Mouse (Mus musculus) forebrain, embryonic 14.5 days (tissue): ENCODE data around the gene Myo1h. TPM values are rescaled to one million over a fixed set of nuclear protein-coding genes. Genes with fewer than 3 reads are reported as not detected.

Experiments
- ATAC-seq: fragments of 200-750 bp; cut with Nextera tagmentation; 2 replicates; pipeline ENCODE4 v1.8.0; 2017; ENCODE audit warnings: mild to moderate bottlenecking, moderate library complexity
- DNase-seq: peaks from one replicate; pipeline ENCODE4 v3.0.0-alpha.2; 2015; ENCODE audit warnings: low spot score
- H3K27ac ChIP-seq: fragments of 300-500 bp; sonication (generic); 2 replicates; pipeline ENCODE4 v1.5.1; 2014; ENCODE audit warnings: low read depth, mild to moderate bottlenecking, control low read depth, low read length, moderate library complexity
- H3K27me3 ChIP-seq: fragments of 300-500 bp; sonication (generic); replicated peaks from 2 replicates; pipeline ENCODE4 v1.6.1; 2014; ENCODE audit warnings: low read length, control low read depth, mixed read lengths; ENCODE audit not compliant: control insufficient read depth, insufficient read depth
- H3K36me3 ChIP-seq: fragments of 300-500 bp; sonication (generic); 2 replicates; pipeline ENCODE4 v1.6.1; 2014; ENCODE audit warnings: low read length, control low read depth; ENCODE audit not compliant: control insufficient read depth, insufficient read depth
- H3K4me1 ChIP-seq: fragments of 300-500 bp; sonication (generic); 2 replicates; pipeline ENCODE4 v1.6.1; 2014; ENCODE audit warnings: antibody characterized with exemption, low read length, control low read depth; ENCODE audit not compliant: control insufficient read depth, insufficient read depth
- H3K4me2 ChIP-seq: fragments of 300-500 bp; sonication (generic); 2 replicates; pipeline ENCODE4 v1.6.1; 2014; ENCODE audit warnings: mild to moderate bottlenecking, control low read depth, low read length
- H3K4me3 ChIP-seq: fragments of 300-500 bp; sonication (generic); 2 replicates; pipeline ENCODE4 v1.5.1; 2014; ENCODE audit warnings: low read depth, low read length, control low read depth
- H3K9ac ChIP-seq: fragments of 300-500 bp; sonication (generic); 2 replicates; pipeline ENCODE4 v1.6.1; 2014; ENCODE audit warnings: mild to moderate bottlenecking, low read length, control low read depth, moderate library complexity
- H3K9me3 ChIP-seq: fragments of 300-500 bp; sonication (generic); replicated peaks from 2 replicates; pipeline ENCODE4 v1.6.1; 2016; ENCODE audit warnings: low read length, control low read depth, mixed read lengths; ENCODE audit not compliant: control insufficient read depth
- WGBS: fragments of 180-500 bp; shearing (Covaris S2); extraction: QIAGEN DNeasy Blood & Tissue Kit; methylation state at CpG from one replicate; pipeline ENCODE4 v1.1.7; 2014; 5-methylcytosine and 5-hydroxymethylcytosine counted together
- polyA plus RNA-seq: library from polyadenylated mRNA; unstranded; fragments of >200 nt; fragmentation: Nextera tagmentation; extraction: Ambion mirVana; gene quantifications from 2 replicates; pipeline ENCODE4 v1.2.1, GENCODE M21; 2014

Myo1h gene
- polyA plus RNA-seq, 1 experiment from 2014 or later, result 0.36 TPM

DNA sequence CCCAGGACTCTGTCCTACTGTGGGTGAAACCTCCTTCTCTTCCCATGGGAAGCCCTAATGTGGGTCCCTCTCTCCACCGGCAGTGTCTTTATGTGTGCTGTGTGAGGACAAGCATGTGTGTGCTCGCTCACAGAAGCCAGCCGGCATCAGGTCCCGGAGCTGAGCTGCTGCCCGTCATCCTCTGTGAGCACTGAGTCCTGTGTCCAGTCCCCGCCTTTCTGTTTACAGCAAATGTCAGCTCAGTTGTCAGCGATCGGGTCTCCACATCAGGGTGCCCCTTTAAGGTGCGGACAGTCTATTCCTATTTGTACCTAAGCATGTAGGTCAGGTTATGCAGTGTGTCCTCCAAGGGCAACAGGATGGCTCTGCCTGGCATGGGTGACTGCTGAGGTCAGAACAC lies 84.6 kb downstream of the Myo1h start:
- H3K9ac ChIP-seq, result no peak overlapping the region
- peaks cover 1% of the 10 kb centered on the region; the same call in 1 of the 2 replicates for H3K4me1 ChIP-seq
- WGBS, result 89% methylated on average over 9 of the region's 9 CpGs
- H3K27ac ChIP-seq, result no peak overlapping the region
- peaks cover 69% of the 10 kb centered on the region for H3K36me3 ChIP-seq
- H3K4me2 ChIP-seq, result no peak overlapping the region
- ATAC-seq, result no peak
- no peak overlapping the region for H3K4me3 ChIP-seq
- no peaks in the 10 kb centered on the region for H3K27me3 ChIP-seq
- H3K9me3 ChIP-seq, result no peaks in the 10 kb centered on the region
- no peak for DNase-seq

DNA sequence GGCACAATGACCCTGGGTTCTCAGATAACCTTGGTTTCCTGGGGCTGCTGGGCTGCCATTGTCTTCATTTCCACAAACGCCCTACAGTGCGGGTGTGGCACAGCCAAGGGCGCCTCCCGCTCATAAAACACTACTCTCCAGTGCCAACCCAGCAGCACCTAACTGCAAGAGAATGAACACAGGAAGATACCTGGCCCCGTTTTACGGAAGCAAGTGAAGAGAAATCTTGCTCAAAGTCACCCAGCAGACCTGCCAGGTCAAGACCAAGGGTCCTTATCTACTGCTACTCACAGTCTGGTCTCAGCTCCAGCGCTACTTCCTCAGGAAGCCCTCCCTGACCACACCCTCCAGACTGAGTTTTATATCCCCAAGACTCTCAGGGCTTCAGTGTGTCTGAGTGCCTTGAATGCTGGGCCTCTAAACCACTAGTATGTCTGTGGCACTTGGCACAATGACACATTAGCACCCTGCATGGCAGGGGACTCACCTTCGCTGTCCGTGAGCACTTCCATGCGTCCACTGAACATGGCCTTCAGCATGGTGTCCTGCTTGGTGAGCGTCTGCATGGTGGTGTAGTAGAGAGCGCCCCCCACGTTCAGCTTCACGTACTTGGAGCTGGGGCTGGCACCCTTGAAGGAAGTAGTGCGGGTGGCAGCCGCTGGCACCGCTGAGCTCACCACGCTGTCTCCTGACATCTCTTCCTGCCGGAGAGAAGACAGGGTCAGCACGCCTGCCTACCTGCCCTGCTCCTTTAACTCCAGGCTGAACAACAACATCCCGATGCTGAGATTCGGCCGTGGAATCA lies 85.6 kb downstream of the Myo1h start:
- no peak for DNase-seq
- H3K27me3 ChIP-seq, result no peaks in the 10 kb centered on the region
- no peak overlapping the region for H3K27ac ChIP-seq
- H3K36me3 ChIP-seq, result peaks cover 59% of the 10 kb centered on the region
- peaks cover 10% of the 10 kb centered on the region for H3K4me1 ChIP-seq
- ATAC-seq, result no peak
- H3K9me3 ChIP-seq, result no peaks in the 10 kb centered on the region
- H3K9ac ChIP-seq, result no peak overlapping the region
- no peak overlapping the region for H3K4me3 ChIP-seq
- 93% methylated on average over 23 of the region's 23 CpGs for WGBS
- H3K4me2 ChIP-seq, result no peak overlapping the region

DNA sequence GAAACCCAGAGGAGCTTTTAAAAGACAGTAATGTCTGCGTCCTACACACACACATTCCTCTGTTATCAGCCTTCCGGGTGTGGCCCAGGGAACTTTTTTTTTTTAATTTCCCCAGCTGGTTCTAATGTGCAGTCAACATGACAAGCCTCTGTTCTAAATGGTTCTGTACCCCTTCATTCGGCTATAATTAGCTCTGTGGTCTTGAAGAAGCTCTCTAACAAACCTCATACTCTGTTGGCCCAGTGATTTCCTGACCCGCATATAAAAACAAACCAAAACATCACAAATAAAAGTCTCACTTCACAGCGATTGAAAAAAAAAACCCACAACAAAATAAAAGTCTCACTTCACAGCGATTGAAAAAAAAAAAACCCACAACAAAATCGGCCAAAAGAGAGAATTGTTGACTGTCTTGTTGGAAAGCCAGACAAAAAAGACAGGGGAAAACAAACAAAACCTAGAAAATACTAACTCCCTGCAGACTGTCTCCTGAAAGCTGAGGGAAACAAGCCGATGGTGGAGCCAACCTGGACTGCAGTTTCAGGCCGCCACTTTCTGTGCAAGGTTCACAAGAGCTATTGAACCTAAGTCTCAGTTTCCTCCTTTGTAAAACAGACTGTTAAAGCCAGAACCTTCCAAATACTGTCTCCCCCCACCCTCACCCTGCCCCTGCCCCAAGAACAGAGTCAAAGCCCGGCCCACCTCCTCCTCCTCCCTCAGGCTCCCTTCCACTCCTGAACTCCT lies 89.4 kb downstream of the Myo1h start:
- Histone ChIP-seq H3K4me3 (peak overlapping the region; percentile 96; the same call in 1 of the 2 replicates), H3K36me3 (peaks cover 23% of the 10 kb centered on the region), H3K27ac (no peak overlapping the region), H3K9ac (peak overlapping the region; percentile 30; the same call in 1 of the 2 replicates), H3K9me3 (no peaks in the 10 kb centered on the region), H3K4me1 (peaks cover 25% of the 10 kb centered on the region), H3K27me3 (no peaks in the 10 kb centered on the region), H3K4me2 (peak overlapping the region; percentile 93)
- 81% methylated on average over 10 of the region's 10 CpGs for WGBS
- ATAC-seq (no peak), DNase-seq (no peak)

DNA sequence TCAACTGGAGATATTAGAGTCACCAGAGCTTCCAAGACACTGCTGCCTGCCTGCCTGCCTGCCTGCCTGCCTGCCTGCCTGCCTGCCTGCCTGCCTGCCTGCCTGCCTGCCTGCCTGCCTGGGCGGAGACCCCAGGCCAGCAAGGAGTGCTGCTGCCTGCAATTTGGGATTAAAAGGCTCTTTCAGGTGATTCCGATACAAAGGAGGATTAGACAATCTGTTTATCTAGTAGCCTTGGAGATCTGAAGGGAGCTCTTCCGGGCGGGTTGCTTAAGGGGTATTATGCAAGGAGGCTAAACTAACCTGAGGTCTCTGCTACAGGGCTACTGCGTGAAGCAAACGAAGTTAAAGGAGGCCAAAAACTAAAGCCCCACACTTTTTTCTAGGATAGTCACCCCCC lies 90.0 kb downstream of the Myo1h start:
- ATAC-seq (no peak), DNase-seq (no peak)
- Histone ChIP-seq H3K4me2 (peak overlapping the region; percentile 93), H3K4me1 (peaks cover 25% of the 10 kb centered on the region), H3K9ac (peak overlapping the region; percentile 95), H3K4me3 (peak overlapping the region; percentile 96), H3K27me3 (no peaks in the 10 kb centered on the region), H3K27ac (no peak overlapping the region), H3K36me3 (peaks cover 18% of the 10 kb centered on the region), H3K9me3 (no peaks in the 10 kb centered on the region)
- 28% methylated on average over 6 of the region's 6 CpGs for WGBS

DNA sequence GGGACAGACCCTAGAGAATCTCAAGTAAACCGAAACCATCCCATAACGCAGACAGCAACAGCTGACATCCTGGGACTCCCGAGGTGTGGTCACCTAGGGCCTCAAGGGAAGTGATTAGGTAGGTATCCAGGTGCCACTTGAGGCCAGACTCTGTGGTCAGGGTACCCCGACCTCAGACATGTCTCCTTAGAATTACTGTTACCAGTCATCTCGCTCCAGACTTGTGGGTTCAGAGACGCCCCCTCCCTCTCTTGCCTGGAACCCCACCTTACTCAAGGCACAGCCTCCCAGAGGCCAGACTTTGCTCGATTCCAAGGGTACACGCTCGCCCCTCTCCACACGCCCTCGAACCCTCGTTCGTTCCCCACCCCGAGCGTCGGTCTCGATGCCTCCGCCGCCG lies 90.8 kb downstream of the Myo1h start:
- Histone ChIP-seq H3K4me2 (peak overlapping the region; percentile 93), H3K9me3 (no peaks in the 10 kb centered on the region), H3K27me3 (no peaks in the 10 kb centered on the region), H3K4me3 (peak overlapping the region; percentile 96), H3K36me3 (peaks cover 13% of the 10 kb centered on the region; the same call in 1 of the 2 replicates), H3K27ac (peak overlapping the region; percentile 77), H3K4me1 (peaks cover 25% of the 10 kb centered on the region), H3K9ac (peak overlapping the region; percentile 95)
- DNase-seq (no peak), ATAC-seq (peak; percentile 47)
- 2% methylated on average over 20 of the region's 20 CpGs for WGBS

DNA sequence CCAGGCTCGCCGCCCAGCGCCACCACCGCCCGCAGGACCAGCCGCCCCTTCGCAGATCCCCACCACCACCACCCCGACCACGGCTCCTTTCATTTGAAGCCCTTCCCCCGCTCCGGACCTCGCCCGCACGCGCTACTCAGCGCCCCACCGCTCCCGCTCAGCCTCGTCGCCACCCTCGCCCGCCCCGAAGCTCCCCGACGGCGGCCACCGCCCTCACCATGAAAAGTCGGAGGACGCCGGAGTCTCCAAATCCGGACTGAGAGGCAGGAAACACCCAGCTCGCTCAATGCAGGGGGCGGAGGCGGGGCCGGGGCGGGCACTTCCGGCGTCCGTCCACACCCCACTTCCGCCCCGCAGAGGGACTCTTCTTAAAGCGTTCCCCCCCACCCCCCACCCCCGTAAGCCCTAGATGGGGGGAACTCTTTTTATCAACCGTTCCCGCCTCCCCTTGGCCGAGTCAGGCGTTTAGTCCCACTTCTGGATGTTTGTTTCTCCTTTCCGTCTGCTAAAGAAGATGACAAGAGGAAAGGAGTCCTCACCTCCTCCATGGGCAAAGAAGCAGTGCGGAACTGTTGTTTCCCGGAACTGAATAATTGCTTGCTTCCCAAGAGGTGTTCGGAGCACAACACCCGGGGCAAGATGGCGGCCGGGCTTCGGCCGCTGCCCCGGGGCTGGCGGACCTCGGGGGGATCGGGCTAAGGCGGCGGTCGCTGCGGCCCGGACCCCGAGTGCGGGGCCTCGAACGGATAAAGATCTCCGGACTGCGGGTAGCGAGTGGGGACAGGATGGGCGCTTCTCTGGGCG lies 91.4 kb downstream of the Myo1h start, which contains the start of the genes Kctd10 and Ube3b:
Gene Kctd10 (minus strand): TSS at position 300 of the 804 bp plus-strand sequence.
Gene Ube3b (plus strand): TSS at position 399 of the 804 bp plus-strand sequence.
- no peaks in the 10 kb centered on the region for H3K27me3 ChIP-seq
- H3K27ac ChIP-seq, result peak within 1 kb of the TSS; percentile 77
- peak within 1 kb of the TSS; percentile 95 for H3K9ac ChIP-seq
- H3K4me2 ChIP-seq, result peak within 1 kb of the TSS; percentile 93
- peak within 1 kb of the TSS; percentile 96 for H3K4me3 ChIP-seq
- WGBS, result under 1% methylated on average over 71 of the region's 74 CpGs
- H3K9me3 ChIP-seq, result no peaks in the 10 kb centered on the region
- DNase-seq (peak; percentile 94), ATAC-seq (peak; percentile 96)
- peaks cover 25% of the 10 kb centered on the region for H3K4me1 ChIP-seq
- peaks cover 14% of the 10 kb centered on the region for H3K36me3 ChIP-seq

DNA sequence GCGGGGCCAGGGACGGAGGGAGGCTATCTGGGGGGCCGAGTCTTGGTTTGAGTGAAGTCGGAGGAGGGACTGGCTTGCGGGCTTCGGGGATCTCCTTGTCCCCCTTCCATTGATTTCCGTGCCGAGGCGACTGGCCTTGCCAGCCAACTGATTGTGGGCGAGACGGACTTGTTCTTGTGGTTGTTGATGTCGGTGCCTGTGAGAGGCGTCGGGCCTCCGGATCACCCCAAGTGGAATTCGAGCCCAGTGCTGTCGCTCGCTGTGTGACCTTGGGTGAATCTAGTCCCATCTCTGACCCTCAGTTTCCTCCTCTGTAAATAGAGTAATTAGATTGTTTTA lies 92.0 kb downstream of the Myo1h start:
- DNase-seq, result no peak
- peak overlapping the region; percentile 93 for H3K4me2 ChIP-seq
- H3K27me3 ChIP-seq, result no peaks in the 10 kb centered on the region
- peak overlapping the region; percentile 96 for H3K4me3 ChIP-seq
- peak; percentile 27 for ATAC-seq
- peak overlapping the region; percentile 77 for H3K27ac ChIP-seq
- H3K9me3 ChIP-seq, result no peaks in the 10 kb centered on the region
- peaks cover 25% of the 10 kb centered on the region for H3K4me1 ChIP-seq
- WGBS, result under 1% methylated on average over 17 of the region's 18 CpGs
- peaks cover 15% of the 10 kb centered on the region for H3K36me3 ChIP-seq
- H3K9ac ChIP-seq, result peak overlapping the region; percentile 95

DNA sequence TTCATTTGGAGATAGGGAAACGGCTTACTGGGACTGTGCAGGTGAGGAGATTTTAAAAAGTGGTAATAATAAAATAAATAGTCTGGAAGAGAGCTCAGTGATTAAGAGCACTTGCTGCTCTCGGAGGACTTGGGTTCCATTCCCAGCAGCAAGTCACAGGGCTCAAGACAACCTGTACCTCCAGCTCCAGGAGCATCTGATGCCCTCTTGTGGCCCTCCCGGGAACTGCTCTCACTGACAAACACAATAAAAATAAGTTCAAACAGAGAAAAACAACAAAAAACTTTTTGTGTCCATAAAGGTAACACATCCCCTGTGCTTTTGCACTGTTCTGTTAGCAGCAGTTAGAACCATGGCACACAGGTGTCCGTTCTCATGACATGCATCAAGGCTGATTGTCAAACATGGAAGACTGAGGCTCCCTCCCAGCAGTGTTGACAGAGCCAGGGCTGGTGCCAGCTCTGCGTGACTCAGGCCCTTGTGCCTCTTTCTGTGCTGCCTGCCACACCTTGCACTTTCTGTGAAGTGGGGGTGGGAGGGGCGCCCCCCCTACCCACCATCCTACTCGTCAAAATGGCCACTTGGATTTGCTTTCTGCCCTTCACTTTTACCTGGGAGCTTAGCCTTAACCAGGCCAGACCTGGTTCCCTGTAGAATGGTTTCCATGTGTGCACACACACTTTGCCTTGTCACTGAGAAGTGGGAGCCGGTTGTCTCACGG lies 94.4 kb downstream of the Myo1h start:
- no peaks in the 10 kb centered on the region for H3K27me3 ChIP-seq
- H3K4me3 ChIP-seq, result no peak overlapping the region
- peaks cover 25% of the 10 kb centered on the region for H3K4me1 ChIP-seq
- H3K36me3 ChIP-seq, result peaks cover 39% of the 10 kb centered on the region
- no peak overlapping the region for H3K9ac ChIP-seq
- no peak for ATAC-seq
- H3K27ac ChIP-seq, result no peak overlapping the region
- DNase-seq, result peak; percentile 33
- 82% methylated on average over 9 of the region's 9 CpGs for WGBS
- H3K4me2 ChIP-seq, result no peak overlapping the region
- H3K9me3 ChIP-seq, result no peaks in the 10 kb centered on the region
